Mouse (Mus musculus) limb, embryonic 15.5 days (tissue): ENCODE measurements at regions not wholly inside any gene's neighbourhood (a gene's known extent, or its start where the extent isn't known, plus 50 kb on each side); places are given as distances from the start of the nearest gene placed in this dataset.

Experiments
- ATAC-seq: fragments of 200-750 bp; cut with Nextera tagmentation; 2 replicates; pipeline ENCODE4 v1.8.0; 2017; ENCODE audit warnings: low read depth, moderate TSS enrichment; ENCODE audit not compliant: insufficient number of reproducible peaks, low FRiP score, low TSS enrichment
- H3K27ac ChIP-seq: fragments of 300-500 bp; sonication (generic); 2 replicates; pipeline ENCODE4 v1.5.1; 2015; ENCODE audit warnings: moderate library complexity, mild to moderate bottlenecking, inconsistent platforms
- H3K27me3 ChIP-seq: fragments of 300-500 bp; sonication (generic); 2 replicates; pipeline ENCODE4 v1.6.1; 2015; ENCODE audit warnings: inconsistent platforms
- H3K36me3 ChIP-seq: fragments of 300-500 bp; sonication (generic); 2 replicates; pipeline ENCODE4 v1.6.1; 2015; ENCODE audit warnings: inconsistent platforms
- H3K4me1 ChIP-seq: fragments of 300-500 bp; sonication (generic); 2 replicates; pipeline ENCODE4 v1.6.1; 2015; ENCODE audit warnings: inconsistent platforms
- H3K4me2 ChIP-seq: fragments of 300-500 bp; sonication (generic); 2 replicates; pipeline ENCODE4 v1.6.1; 2015; ENCODE audit warnings: mild to moderate bottlenecking, inconsistent platforms
- H3K4me3 ChIP-seq: fragments of 300-500 bp; sonication (generic); 2 replicates; pipeline ENCODE4 v1.5.1; 2015; ENCODE audit warnings: mild to moderate bottlenecking, inconsistent platforms
- H3K9ac ChIP-seq: fragments of 300-500 bp; sonication (generic); 2 replicates; pipeline ENCODE4 v1.6.1; 2015; ENCODE audit warnings: inconsistent platforms
- H3K9me3 ChIP-seq: fragments of 300-500 bp; sonication (generic); 2 replicates; pipeline ENCODE4 v1.6.1; 2016; ENCODE audit warnings: inconsistent platforms
- WGBS: fragments of 180-500 bp; shearing (Covaris S2); methylation state at CpG from one replicate; pipeline ENCODE4 v1.1.7; 2015; 5-methylcytosine and 5-hydroxymethylcytosine counted together

DNA sequence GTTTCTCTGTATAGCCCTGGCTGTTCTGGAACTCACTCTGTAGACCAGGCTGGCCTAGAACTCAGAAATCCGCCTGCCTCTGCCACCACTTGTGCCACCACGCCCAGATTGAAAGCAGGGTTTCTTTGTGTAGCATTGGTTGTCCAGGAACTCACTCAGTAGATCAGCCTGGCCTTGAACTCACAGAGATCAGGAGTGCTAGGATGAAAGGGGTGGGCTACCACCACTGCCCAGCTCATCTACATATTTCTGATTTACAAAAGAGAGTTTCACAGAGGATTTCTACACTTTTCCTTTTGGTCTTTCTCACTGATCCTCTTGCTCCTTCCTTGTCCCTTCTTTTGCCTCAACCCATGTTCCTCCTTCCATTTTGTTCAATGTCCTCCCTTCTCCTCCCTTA lies 53.1 kb upstream of the Lbx1 start:
- Histone ChIP-seq H3K9ac (no peak overlapping the region), H3K27ac (no peak overlapping the region), H3K4me2 (no peak overlapping the region), H3K4me3 (no peak overlapping the region), H3K4me1 (peaks cover 7% of the 10 kb centered on the region), H3K27me3 (peaks cover 3% of the 10 kb centered on the region; the same call in 1 of the 2 replicates), H3K9me3 (no peaks in the 10 kb centered on the region), H3K36me3 (no peaks in the 10 kb centered on the region)
- 66% methylated on average over 2 of the region's 2 CpGs for WGBS
- ATAC-seq: no peak

DNA sequence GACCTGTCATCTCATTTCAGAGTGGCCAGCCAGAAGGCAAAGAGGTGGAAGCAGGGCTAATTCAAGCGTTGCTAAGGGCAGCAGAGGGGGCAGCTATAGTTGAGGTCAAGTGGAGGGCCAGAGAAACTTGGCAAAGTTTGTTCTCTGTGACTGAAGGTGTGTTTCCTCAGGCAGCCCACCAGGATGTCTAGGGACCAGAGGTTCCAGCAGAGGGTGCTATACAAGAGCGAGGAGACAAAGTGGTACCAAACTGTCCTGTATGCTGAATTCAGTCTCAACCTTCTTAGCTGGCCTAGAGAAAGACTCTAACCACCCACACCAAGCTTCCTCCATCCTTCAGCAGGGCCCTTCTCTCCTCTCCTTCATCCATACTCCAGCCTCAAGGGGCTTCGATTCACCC lies 62.2 kb upstream of the Lbx1 start:
- H3K9ac ChIP-seq: no peak overlapping the region
- H3K4me1 ChIP-seq: peaks cover 34% of the 10 kb centered on the region
- H3K27me3 ChIP-seq: peaks cover 58% of the 10 kb centered on the region
- no peaks in the 10 kb centered on the region for H3K36me3 ChIP-seq
- WGBS: 28% methylated on average over 3 of the region's 3 CpGs
- no peak overlapping the region for H3K4me3 ChIP-seq
- no peak for ATAC-seq
- no peak overlapping the region for H3K4me2 ChIP-seq
- no peak overlapping the region for H3K27ac ChIP-seq
- H3K9me3 ChIP-seq: no peaks in the 10 kb centered on the region

DNA sequence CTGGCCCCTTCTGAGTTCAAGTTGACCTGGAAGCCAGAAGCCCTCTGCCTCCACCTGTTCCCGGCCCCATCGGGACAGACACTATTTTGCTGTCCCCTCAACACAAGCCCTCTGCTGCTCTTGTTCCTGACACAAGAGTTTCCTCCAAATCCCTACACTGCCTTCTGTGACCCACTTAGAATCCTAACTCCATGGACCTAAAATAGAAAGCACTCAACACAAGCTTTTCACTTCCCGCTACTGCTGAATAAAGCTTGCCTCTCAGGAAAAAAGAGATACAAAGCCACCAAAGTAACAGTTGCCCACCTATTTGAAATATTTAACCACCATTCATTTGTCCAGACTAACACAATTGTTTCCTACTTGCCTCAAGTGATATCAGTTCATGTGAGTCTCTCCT lies 63.7 kb upstream of the Lbx1 start:
- WGBS: 71% methylated on average over 3 of the region's 3 CpGs
- Histone ChIP-seq H3K27me3 (peaks cover 65% of the 10 kb centered on the region), H3K36me3 (no peaks in the 10 kb centered on the region), H3K9ac (no peak overlapping the region), H3K4me1 (peaks cover 27% of the 10 kb centered on the region), H3K27ac (no peak overlapping the region), H3K9me3 (no peaks in the 10 kb centered on the region), H3K4me2 (no peak overlapping the region), H3K4me3 (no peak overlapping the region)
- no peak for ATAC-seq

DNA sequence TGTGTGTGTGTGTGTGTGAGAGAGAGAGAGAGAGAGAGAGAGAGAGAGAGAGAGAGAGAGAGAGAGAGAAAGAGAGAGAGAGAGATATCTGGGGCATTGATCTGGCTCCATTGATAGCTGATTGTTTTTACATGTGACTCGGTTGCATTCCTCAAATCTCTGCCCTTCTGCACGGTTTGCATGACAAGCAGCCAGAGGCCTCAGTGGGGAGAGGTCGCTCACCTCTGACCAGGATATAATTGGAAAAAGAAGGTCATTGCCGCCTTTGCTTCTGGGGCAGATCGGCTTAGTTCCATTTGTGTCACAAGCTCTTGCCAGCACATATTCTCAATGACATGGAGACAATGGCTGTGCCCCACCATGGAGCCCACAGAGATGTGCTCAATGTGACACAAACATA lies 63.8 kb upstream of the Btrc start:
- H3K4me1 ChIP-seq: peaks cover 26% of the 10 kb centered on the region
- peaks cover 66% of the 10 kb centered on the region for H3K27me3 ChIP-seq
- no peak overlapping the region for H3K9ac ChIP-seq
- WGBS: 25% methylated on average over 5 of the region's 5 CpGs
- H3K36me3 ChIP-seq: no peaks in the 10 kb centered on the region
- H3K4me3 ChIP-seq: no peak overlapping the region
- H3K4me2 ChIP-seq: no peak overlapping the region
- no peak overlapping the region for H3K27ac ChIP-seq
- no peak for ATAC-seq
- H3K9me3 ChIP-seq: no peaks in the 10 kb centered on the region

DNA sequence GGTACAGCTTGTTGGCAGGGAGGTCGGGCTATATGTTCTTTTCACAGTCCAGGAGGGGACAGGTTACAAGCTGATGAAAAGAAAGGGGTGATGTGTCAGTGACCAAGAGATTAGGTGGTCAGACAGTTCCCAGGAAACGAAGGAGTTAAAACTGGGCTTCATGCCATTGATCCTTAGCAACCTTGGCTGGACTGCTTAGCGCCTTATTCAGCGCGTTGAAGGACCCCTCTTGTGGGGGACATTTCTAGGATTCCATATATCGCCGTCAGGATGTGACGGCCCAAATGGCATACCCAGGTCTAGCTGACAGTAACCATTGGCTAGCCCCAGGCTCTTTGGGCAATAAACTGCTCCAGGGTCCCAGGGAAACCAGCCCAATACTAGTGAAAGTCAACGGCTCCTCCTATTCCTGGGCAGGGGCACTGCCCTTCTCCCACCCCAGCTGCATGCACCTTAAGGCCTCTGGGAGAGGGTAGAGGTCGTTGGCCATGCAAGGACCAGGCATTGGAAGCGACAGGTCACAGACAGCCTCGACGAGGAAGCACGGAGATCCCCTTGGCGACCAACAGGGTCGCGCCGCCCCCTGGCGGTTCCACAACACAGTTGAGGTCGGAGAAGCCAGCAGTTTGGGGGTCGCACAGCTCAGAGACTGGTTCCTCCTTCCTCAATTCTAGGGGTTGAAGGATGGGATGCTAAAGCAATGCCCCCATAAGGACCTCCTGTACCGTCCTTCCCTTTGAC lies 62.7 kb upstream of the Btrc start:
- H3K27me3 ChIP-seq: peaks cover 67% of the 10 kb centered on the region
- no peak overlapping the region for H3K27ac ChIP-seq
- no peaks in the 10 kb centered on the region for H3K36me3 ChIP-seq
- H3K4me2 ChIP-seq: peak overlapping the region; percentile 98
- peak overlapping the region; percentile 59 for H3K4me3 ChIP-seq
- H3K9me3 ChIP-seq: no peaks in the 10 kb centered on the region
- peaks cover 22% of the 10 kb centered on the region for H3K4me1 ChIP-seq
- no peak overlapping the region for H3K9ac ChIP-seq
- no peak for ATAC-seq
- 4% methylated on average over 22 of the region's 22 CpGs for WGBS

DNA sequence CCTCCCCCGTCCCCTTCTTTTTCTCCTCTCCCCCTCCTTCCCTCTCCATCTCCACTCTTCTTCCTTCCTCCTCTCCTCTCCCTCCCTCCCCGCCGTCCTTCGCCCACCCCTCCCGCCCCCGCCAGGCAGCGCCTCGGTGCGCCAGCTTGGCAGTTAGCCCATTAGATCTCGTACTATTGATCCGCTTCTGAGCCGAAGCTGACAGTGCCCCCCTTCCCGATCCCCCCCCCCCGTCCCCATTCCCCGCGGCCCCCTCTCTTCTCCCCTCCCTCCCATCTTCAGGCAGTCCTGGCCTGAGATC lies 62.2 kb upstream of the Btrc start:
- no peaks in the 10 kb centered on the region for H3K9me3 ChIP-seq
- peak overlapping the region; percentile 54 for H3K9ac ChIP-seq
- peaks cover 22% of the 10 kb centered on the region for H3K4me1 ChIP-seq
- peak overlapping the region; percentile 98 for H3K4me2 ChIP-seq
- H3K36me3 ChIP-seq: no peaks in the 10 kb centered on the region
- no peak for ATAC-seq
- peaks cover 68% of the 10 kb centered on the region for H3K27me3 ChIP-seq
- H3K27ac ChIP-seq: peak overlapping the region; percentile 69; the same call in 1 of the 2 replicates
- H3K4me3 ChIP-seq: peak overlapping the region; percentile 59
- WGBS: 3% methylated on average over 16 of the region's 16 CpGs

DNA sequence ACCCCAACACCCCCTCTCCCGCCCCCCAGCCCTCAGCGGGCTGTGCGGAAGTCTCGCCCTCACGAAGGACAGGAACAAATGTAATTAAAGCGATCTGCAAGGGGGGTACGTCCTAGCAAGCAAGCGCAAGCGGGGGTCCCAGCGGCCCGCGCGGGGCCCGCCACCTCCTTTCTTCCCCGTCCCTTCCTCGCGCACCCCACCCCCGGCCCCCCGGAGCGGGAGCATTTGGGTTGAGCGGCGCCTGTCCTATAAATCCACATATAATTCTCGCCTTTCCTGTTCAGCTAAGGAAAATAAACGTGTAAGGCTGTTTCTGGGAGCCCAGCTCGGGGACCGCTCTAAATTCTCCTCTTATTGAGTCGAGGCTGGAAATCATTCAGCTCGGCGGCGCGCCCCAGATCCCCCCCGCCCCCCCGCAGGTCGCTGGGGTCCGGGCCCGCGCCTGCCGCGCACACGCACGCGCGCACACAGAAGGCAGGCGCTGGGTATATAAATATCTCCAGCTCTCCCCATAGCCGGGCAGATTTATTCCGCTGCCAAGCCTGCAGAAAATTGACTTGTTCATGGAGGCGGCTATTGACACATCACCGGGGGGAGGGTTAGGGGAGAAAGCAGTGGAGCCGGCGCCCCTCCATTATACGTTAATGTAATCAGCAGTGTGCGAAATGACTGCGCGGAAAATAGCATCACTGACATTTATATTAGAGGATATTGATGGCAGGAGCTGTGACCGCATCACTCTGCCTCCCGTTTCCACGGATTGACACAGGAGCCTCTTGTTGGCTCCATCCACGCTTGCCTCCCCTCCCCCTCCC lies 61.6 kb upstream of the Btrc start:
- H3K27me3 ChIP-seq: peaks cover 68% of the 10 kb centered on the region

DNA sequence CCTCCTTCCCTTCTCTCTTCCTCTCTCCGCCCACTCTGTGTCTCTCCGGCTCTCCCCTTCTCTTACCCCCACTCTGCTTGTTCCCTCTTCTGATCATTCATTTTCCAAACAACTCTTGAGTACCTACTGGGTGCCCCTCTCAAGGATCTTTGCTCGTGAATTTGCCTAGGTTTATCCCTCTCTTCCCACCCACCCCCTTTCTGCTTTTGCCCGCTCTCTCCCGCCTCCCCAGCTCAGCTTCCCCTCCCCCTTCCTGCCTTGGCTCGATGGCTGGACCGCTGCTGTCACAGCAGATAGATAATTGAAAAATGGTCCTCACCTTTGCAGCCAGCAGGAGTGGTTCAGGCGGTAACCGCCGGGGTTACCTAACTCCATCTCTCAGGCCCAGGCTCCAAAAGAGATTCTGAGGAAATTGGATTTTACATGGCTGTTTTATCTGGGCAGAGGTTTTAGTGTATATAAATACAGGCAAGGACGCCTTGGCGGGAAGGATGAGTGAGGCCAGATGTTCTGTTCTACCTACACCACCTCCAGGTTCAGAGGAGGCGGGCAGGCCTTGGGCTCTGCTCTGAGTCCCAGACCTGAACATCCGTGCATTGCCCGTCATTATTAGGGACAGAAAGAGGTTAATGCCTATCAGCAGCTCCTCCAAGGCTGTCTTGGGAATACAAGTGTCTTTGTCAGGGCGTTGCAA lies 60.8 kb upstream of the Btrc start:
- Histone ChIP-seq H3K9me3 (no peaks in the 10 kb centered on the region), H3K27ac (no peak overlapping the region), H3K27me3 (peaks cover 67% of the 10 kb centered on the region), H3K36me3 (no peaks in the 10 kb centered on the region), H3K4me3 (peak overlapping the region; percentile 59), H3K4me1 (peaks cover 22% of the 10 kb centered on the region), H3K4me2 (peak overlapping the region; percentile 98), H3K9ac (no peak overlapping the region)
- no peak for ATAC-seq
- 12% methylated on average over 16 of the region's 16 CpGs for WGBS

More for the DNA sequence above, 61.6 kb upstream of the Btrc start:
- Histone ChIP-seq H3K9ac (peak overlapping the region; percentile 54), H3K27ac (peak overlapping the region; percentile 69), H3K4me2 (peak overlapping the region; percentile 98), H3K9me3 (no peaks in the 10 kb centered on the region), H3K4me3 (peak overlapping the region; percentile 59), H3K36me3 (no peaks in the 10 kb centered on the region), H3K4me1 (peaks cover 22% of the 10 kb centered on the region)
- WGBS: 0% methylated on average over 55 of the region's 58 CpGs
- peak; percentile 59 for ATAC-seq

DNA sequence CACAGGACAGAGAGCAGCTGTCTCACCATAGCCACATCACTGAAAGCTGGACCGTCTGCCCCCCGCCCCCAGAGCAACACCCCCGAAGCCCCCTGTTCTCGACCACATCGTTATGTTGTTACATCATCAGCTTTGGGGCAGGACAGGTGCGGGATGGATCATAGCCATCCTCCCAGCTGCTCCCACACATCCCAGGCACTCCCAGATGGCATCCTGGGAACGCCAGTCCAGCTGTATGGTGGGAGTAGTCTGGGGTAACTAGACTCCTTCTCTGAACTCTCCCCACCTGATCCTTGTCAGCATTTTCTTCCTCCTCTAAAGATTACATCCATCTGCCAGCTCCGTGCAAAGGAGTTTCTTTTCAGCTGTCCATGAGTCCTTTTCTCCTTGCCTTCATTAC lies 59.0 kb upstream of the Btrc start:
- peaks cover 22% of the 10 kb centered on the region for H3K4me1 ChIP-seq
- no peak overlapping the region for H3K4me2 ChIP-seq
- H3K36me3 ChIP-seq: no peaks in the 10 kb centered on the region
- no peak for ATAC-seq
- H3K27ac ChIP-seq: no peak overlapping the region
- no peak overlapping the region for H3K9ac ChIP-seq
- 5% methylated on average over 8 of the region's 8 CpGs for WGBS
- no peak overlapping the region for H3K4me3 ChIP-seq
- peaks cover 64% of the 10 kb centered on the region for H3K27me3 ChIP-seq
- no peaks in the 10 kb centered on the region for H3K9me3 ChIP-seq

DNA sequence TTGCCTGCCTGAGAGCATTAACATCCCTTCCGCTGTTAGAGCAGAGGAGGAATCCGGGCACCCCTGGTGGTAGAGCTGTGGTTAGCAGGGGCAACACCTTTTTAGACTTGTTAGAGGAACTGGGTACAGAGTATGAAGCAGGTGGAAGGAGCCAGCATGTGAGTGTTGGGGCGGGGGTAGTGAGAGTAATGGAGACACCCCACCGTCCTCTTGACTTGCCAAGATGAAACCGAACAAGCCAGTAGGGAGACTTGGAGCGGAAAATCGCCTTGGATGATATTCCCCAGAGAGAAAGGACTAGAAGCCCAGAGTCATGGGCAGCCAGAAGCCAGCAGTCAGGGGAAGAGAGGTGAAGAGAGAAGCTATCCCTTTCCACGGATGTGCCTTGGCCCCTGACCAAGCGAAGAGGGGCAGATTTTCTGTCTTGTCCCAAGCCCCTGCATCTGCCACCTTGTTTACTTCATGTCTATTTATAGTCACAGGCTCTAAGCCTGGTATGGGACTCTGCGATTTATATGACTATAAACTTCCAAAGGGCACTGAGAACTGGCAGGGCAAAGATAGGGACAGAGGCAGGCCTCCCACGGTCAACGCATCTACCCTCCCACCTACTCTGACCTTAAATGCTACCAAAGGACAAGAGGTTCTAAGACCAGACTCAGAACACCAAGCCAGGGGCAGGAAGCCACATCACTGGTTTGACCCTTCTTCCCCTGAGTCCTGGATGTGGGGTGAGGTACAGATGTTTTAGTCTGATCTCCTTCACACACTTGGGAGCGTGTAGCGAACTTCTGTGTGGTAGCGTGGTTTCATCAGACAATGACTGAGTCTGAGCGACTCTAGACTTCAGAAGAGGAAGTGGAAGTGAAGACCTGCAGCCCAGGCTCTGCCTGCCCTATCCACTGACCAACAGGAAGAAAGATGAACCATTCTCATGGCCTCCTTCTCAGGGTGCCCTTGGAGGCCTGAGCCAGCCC lies 55.9 kb upstream of the Btrc start:
- WGBS: 46% methylated on average over 16 of the region's 16 CpGs
- ATAC-seq: no peak
- H3K9ac ChIP-seq: no peak overlapping the region
- no peak overlapping the region for H3K4me2 ChIP-seq
- H3K36me3 ChIP-seq: no peaks in the 10 kb centered on the region
- no peak overlapping the region for H3K4me3 ChIP-seq
- H3K4me1 ChIP-seq: peaks cover 13% of the 10 kb centered on the region; the same call in 1 of the 2 replicates
- H3K27ac ChIP-seq: no peak overlapping the region
- no peaks in the 10 kb centered on the region for H3K9me3 ChIP-seq
- H3K27me3 ChIP-seq: peaks cover 66% of the 10 kb centered on the region

DNA sequence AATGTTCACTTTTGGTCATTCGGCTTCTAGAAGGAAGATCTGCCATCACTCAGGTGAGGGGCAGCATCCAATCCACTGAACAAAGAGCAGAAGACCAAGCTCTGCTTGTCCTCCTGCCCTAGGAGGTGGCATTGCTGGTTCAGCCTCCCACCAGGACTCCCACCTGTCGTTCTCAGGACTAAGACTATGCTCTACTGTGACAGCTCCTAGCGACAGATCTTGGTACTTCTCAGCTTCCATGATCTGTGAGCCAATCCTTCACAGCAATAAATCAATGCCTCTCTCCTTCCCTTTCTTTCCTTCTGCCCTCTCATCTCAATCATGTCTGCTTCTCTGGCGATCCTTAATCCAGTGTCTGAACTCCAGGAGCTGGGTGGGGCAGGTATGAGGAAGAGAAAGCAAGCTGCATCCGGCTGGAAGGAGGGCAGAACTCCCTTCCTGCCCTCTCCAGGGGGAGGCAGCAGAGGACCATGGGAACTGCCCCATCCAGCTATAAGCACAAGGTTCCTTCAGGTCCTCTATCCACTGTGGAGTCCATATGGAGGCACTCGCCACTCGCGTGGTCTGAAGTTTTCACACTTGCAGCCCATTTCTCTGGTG lies 54.8 kb upstream of the Btrc start:
- Histone ChIP-seq H3K9me3 (no peaks in the 10 kb centered on the region), H3K27me3 (peaks cover 56% of the 10 kb centered on the region), H3K9ac (no peak overlapping the region), H3K36me3 (no peaks in the 10 kb centered on the region), H3K4me2 (no peak overlapping the region), H3K4me3 (no peak overlapping the region), H3K4me1 (peaks cover 9% of the 10 kb centered on the region; the same call in 1 of the 2 replicates), H3K27ac (no peak overlapping the region)
- WGBS: 58% methylated on average over 8 of the region's 8 CpGs
- no peak for ATAC-seq
